Mouse (Mus musculus) gastrocnemius, postnatal 10 days (tissue): ENCODE results near the gene Zscan2. TPM values are rescaled to one million over a fixed set of nuclear protein-coding genes. Genes with fewer than 3 reads are reported as not detected.

Source experiments
- DNase-seq: peaks from one replicate; pipeline ENCODE4 v3.0.0; 2021; ENCODE audit warnings: mixed read lengths
- total RNA-seq, 2 experiments: library from RNA; stranded (reverse); gene quantifications; 2 replicates each; pipeline ENCODE4 v1.2.3; 2021

The Zscan2 gene
- total RNA-seq, 2 experiments from 2014 or later = 2.3 to 2.5 TPM

GRCm38 (mm10) chr7:80843910-80844640 lies 16.6 kb upstream of the Zscan2 start:
- no peak for DNase-seq

- DNase-seq = no peak
These were observed 16.0 kb upstream of the Zscan2 start for GRCm38 (mm10) chr7:80844691-80845090.

GRCm38 (mm10) chr7:80845621-80846279 lies 15.0 kb upstream of the Zscan2 start:
- DNase-seq = no peak

GRCm38 (mm10) chr7:80846280-80846678 lies 14.4 kb upstream of the Zscan2 start:
- no peak for DNase-seq

GRCm38 (mm10) chr7:80846709-80847108 lies 14.0 kb upstream of the Zscan2 start:
- no peak for DNase-seq

GRCm38 (mm10) chr7:80849267-80849666 lies 11.5 kb upstream of the Zscan2 start:
- no peak for DNase-seq

- no peak for DNase-seq
These were observed 11.0 kb upstream of the Zscan2 start for GRCm38 (mm10) chr7:80849710-80850109.

- DNase-seq = no peak
These were observed 10.2 kb upstream of the Zscan2 start for GRCm38 (mm10) chr7:80850520-80850919.

- no peak for DNase-seq
These were observed 7.5 kb upstream of the Zscan2 start for GRCm38 (mm10) chr7:80853218-80853617.

GRCm38 (mm10) chr7:80855316-80855715 lies 5.4 kb upstream of the Zscan2 start:
- DNase-seq = no peak

- peak; percentile 80 for DNase-seq
These were observed 3.5 kb upstream of the Zscan2 start for GRCm38 (mm10) chr7:80857181-80857580.

- peak; percentile 26 for DNase-seq
These were observed 493 bp upstream of the Zscan2 start for GRCm38 (mm10) chr7:80860227-80860626.

- DNase-seq = no peak
These were observed 1.8 kb downstream of the Zscan2 start for GRCm38 (mm10) chr7:80862475-80862874.

- no peak for DNase-seq
These were observed 2.8 kb downstream of the Zscan2 start for GRCm38 (mm10) chr7:80863520-80863919.

GRCm38 (mm10) chr7:80864151-80864550 lies 3.4 kb downstream of the Zscan2 start:
- DNase-seq = no peak

- DNase-seq = no peak
These were observed 4.1 kb downstream of the Zscan2 start for GRCm38 (mm10) chr7:80864831-80865230.

- DNase-seq = no peak
These were observed 4.8 kb downstream of the Zscan2 start for GRCm38 (mm10) chr7:80865521-80865920.

- DNase-seq = no peak
These were observed 5.9 kb downstream of the Zscan2 start for GRCm38 (mm10) chr7:80866514-80867147.

- DNase-seq = no peak
These were observed 8.0 kb downstream of the Zscan2 start for GRCm38 (mm10) chr7:80868686-80869085.

- DNase-seq = no peak
These were observed 12.3 kb downstream of the Zscan2 start for GRCm38 (mm10) chr7:80873038-80873437.

GRCm38 (mm10) chr7:80873631-80874030 lies 12.9 kb downstream of the Zscan2 start:
- no peak for DNase-seq

GRCm38 (mm10) chr7:80875727-80876126 lies 15.0 kb downstream of the Zscan2 start:
- DNase-seq = no peak

GRCm38 (mm10) chr7:80882830-80883505 lies 22.2 kb downstream of the Zscan2 start:
- no peak for DNase-seq
